Mouse (Mus musculus) heart, embryonic 15.5 days (tissue): ENCODE results near the gene Mpnd. TPM values are rescaled to one million over a fixed set of nuclear protein-coding genes. Genes with fewer than 3 reads are reported as not detected.

Experiments used
- ATAC-seq: fragments of 200-750 bp; cut with Nextera tagmentation; replicated peaks from 2 replicates; pipeline ENCODE4 v1.8.0; 2017; ENCODE audit warnings: low read depth, moderate TSS enrichment; ENCODE audit not compliant: insufficient number of reproducible peaks, insufficient read depth, low FRiP score
- H3K27ac ChIP-seq: fragments of 300-500 bp; sonication (generic); 2 replicates; pipeline ENCODE4 v1.5.1; 2015; ENCODE audit warnings: mild to moderate bottlenecking, inconsistent platforms
- H3K27me3 ChIP-seq: fragments of 300-500 bp; sonication (generic); 2 replicates; pipeline ENCODE4 v1.6.1; 2015; ENCODE audit warnings: inconsistent platforms
- H3K36me3 ChIP-seq: fragments of 300-500 bp; sonication (generic); 2 replicates; pipeline ENCODE4 v1.6.1; 2015; ENCODE audit warnings: mild to moderate bottlenecking, inconsistent platforms
- H3K4me1 ChIP-seq: fragments of 300-500 bp; sonication (generic); replicated peaks from 2 replicates; pipeline ENCODE4 v1.6.1; 2015; ENCODE audit warnings: inconsistent platforms
- H3K4me2 ChIP-seq: fragments of 300-500 bp; sonication (generic); 2 replicates; pipeline ENCODE4 v1.6.1; 2015; ENCODE audit warnings: inconsistent platforms, mild to moderate bottlenecking, moderate library complexity
- H3K4me3 ChIP-seq: fragments of 300-500 bp; sonication (generic); 2 replicates; pipeline ENCODE4 v1.5.1; 2015; ENCODE audit warnings: mild to moderate bottlenecking, inconsistent platforms
- H3K9ac ChIP-seq: fragments of 300-500 bp; sonication (generic); 2 replicates; pipeline ENCODE4 v1.6.1; 2015; ENCODE audit warnings: mild to moderate bottlenecking, inconsistent platforms
- H3K9me3 ChIP-seq: fragments of 300-500 bp; sonication (generic); replicated peaks from 2 replicates; pipeline ENCODE4 v1.6.1; 2016; ENCODE audit warnings: inconsistent platforms
- WGBS: fragments of 180-500 bp; shearing (Covaris S2); methylation state at CpG from one replicate; pipeline ENCODE4 v1.1.7; 2015; ENCODE audit warnings: mixed read lengths; 5-methylcytosine and 5-hydroxymethylcytosine counted together
- polyA plus RNA-seq: library from polyadenylated mRNA; unstranded; fragments of >200 nt; fragmentation: Nextera tagmentation; extraction: Ambion mirVana; gene quantifications from 2 replicates; pipeline ENCODE4 v1.2.1, GENCODE M21; 2015

Mpnd gene
- polyA plus RNA-seq, 1 experiment from 2014 or later = 61.1 TPM

GRCm38 (mm10) chr17:56009962-56010240 lies 4.4 kb downstream of the Mpnd start:
- ATAC-seq = no peak
- no peak overlapping the region for H3K27ac ChIP-seq
- 45% methylated on average over 2 of the region's 2 CpGs for whole genome bisulfite sequencing
- peaks cover 23% of the 10 kb centered on the region for H3K36me3 ChIP-seq
- peaks cover 33% of the 10 kb centered on the region for H3K4me1 ChIP-seq
- H3K9me3 ChIP-seq = no peaks in the 10 kb centered on the region
- peak overlapping the region; percentile 84 for H3K4me3 ChIP-seq
- H3K9ac ChIP-seq = peak overlapping the region; percentile 76
- H3K4me2 ChIP-seq = peak overlapping the region; percentile 92
- no peaks in the 10 kb centered on the region for H3K27me3 ChIP-seq

GRCm38 (mm10) chr17:56010255-56010654 lies 4.7 kb downstream of the Mpnd start:
- H3K4me2 ChIP-seq = peak overlapping the region; percentile 92; the same call in 1 of the 2 replicates
- H3K4me1 ChIP-seq = peaks cover 29% of the 10 kb centered on the region
- no peak overlapping the region for H3K27ac ChIP-seq
- H3K36me3 ChIP-seq = peaks cover 27% of the 10 kb centered on the region
- no peaks in the 10 kb centered on the region for H3K27me3 ChIP-seq
- no peak for ATAC-seq
- no peaks in the 10 kb centered on the region for H3K9me3 ChIP-seq
- peak overlapping the region; percentile 76 for H3K9ac ChIP-seq
- 65% methylated on average over 14 of the region's 14 CpGs for whole genome bisulfite sequencing
- H3K4me3 ChIP-seq = peak overlapping the region; percentile 84

GRCm38 (mm10) chr17:56010681-56011080 lies 5.2 kb downstream of the Mpnd start:
- ATAC-seq = no peak
- H3K4me1 ChIP-seq = peaks cover 26% of the 10 kb centered on the region
- H3K27me3 ChIP-seq = no peaks in the 10 kb centered on the region
- H3K27ac ChIP-seq = no peak overlapping the region
- H3K9ac ChIP-seq = no peak overlapping the region
- peak overlapping the region; percentile 92; the same call in 1 of the 2 replicates for H3K4me2 ChIP-seq
- peaks cover 31% of the 10 kb centered on the region for H3K36me3 ChIP-seq
- H3K4me3 ChIP-seq = 0 out of 2 replicates have a peak overlapping the region, but pooled peaks have one; percentile 84
- WGBS = 9% methylated on average over 9 of the region's 9 CpGs
- no peaks in the 10 kb centered on the region for H3K9me3 ChIP-seq

- Histone ChIP-seq H3K9me3 (no peaks in the 10 kb centered on the region), H3K27me3 (no peaks in the 10 kb centered on the region), H3K27ac (no peak overlapping the region), H3K4me2 (no peak overlapping the region), H3K4me3 (no peak overlapping the region), H3K4me1 (peaks cover 26% of the 10 kb centered on the region), H3K9ac (no peak overlapping the region), H3K36me3 (peaks cover 39% of the 10 kb centered on the region)
- no peak for ATAC-seq
- 86% methylated on average over 7 of the region's 7 CpGs for WGBS
These were observed 5.9 kb downstream of the Mpnd start for GRCm38 (mm10) chr17:56011441-56011840.

GRCm38 (mm10) chr17:56015293-56015692 lies 9.8 kb downstream of the Mpnd start:
- Histone ChIP-seq H3K4me2 (no peak overlapping the region), H3K36me3 (peaks cover 73% of the 10 kb centered on the region), H3K9me3 (no peaks in the 10 kb centered on the region), H3K4me1 (peaks cover 11% of the 10 kb centered on the region), H3K27ac (no peak overlapping the region), H3K4me3 (no peak overlapping the region), H3K27me3 (no peaks in the 10 kb centered on the region), H3K9ac (no peak overlapping the region)
- ATAC-seq = no peak
- 89% methylated on average over 9 of the region's 9 CpGs for WGBS

GRCm38 (mm10) chr17:56016382-56016781 lies 10.9 kb downstream of the Mpnd start:
- Histone ChIP-seq H3K9ac (no peak overlapping the region), H3K27ac (no peak overlapping the region), H3K27me3 (no peaks in the 10 kb centered on the region), H3K36me3 (peaks cover 71% of the 10 kb centered on the region), H3K9me3 (no peaks in the 10 kb centered on the region), H3K4me1 (peaks cover 14% of the 10 kb centered on the region), H3K4me2 (no peak overlapping the region), H3K4me3 (no peak overlapping the region)
- ATAC-seq = no peak
- WGBS = 88% methylated on average over 8 of the region's 8 CpGs

GRCm38 (mm10) chr17:56016793-56017785 lies 11.6 kb downstream of the Mpnd start:
- H3K4me1 ChIP-seq = peaks cover 22% of the 10 kb centered on the region
- H3K4me2 ChIP-seq = no peak overlapping the region
- no peak overlapping the region for H3K27ac ChIP-seq
- 79% methylated on average over 15 of the region's 15 CpGs for WGBS
- no peak overlapping the region for H3K4me3 ChIP-seq
- peaks cover 64% of the 10 kb centered on the region for H3K36me3 ChIP-seq
- no peak overlapping the region for H3K9ac ChIP-seq
- no peak for ATAC-seq
- no peaks in the 10 kb centered on the region for H3K9me3 ChIP-seq
- no peaks in the 10 kb centered on the region for H3K27me3 ChIP-seq

GRCm38 (mm10) chr17:56017848-56018247 lies 12.3 kb downstream of the Mpnd start:
- Histone ChIP-seq H3K4me2 (no peak overlapping the region), H3K4me3 (no peak overlapping the region), H3K36me3 (peaks cover 64% of the 10 kb centered on the region), H3K9ac (no peak overlapping the region), H3K27me3 (no peaks in the 10 kb centered on the region), H3K27ac (no peak overlapping the region), H3K9me3 (no peaks in the 10 kb centered on the region), H3K4me1 (peaks cover 28% of the 10 kb centered on the region)
- ATAC-seq = no peak
- 84% methylated on average over 7 of the region's 7 CpGs for WGBS

GRCm38 (mm10) chr17:56018347-56019131 lies 13.0 kb downstream of the Mpnd start:
- H3K9ac ChIP-seq = no peak overlapping the region
- H3K4me2 ChIP-seq = no peak overlapping the region
- H3K27me3 ChIP-seq = no peaks in the 10 kb centered on the region
- WGBS = 68% methylated on average over 20 of the region's 20 CpGs
- ATAC-seq = peak; percentile 30; the same call in 1 of the 2 replicates
- H3K4me1 ChIP-seq = peaks cover 35% of the 10 kb centered on the region
- no peak overlapping the region for H3K27ac ChIP-seq
- H3K4me3 ChIP-seq = no peak overlapping the region
- H3K36me3 ChIP-seq = peaks cover 58% of the 10 kb centered on the region
- no peaks in the 10 kb centered on the region for H3K9me3 ChIP-seq

GRCm38 (mm10) chr17:56020400-56021084 lies 15.0 kb downstream of the Mpnd start:
- Histone ChIP-seq H3K9me3 (no peaks in the 10 kb centered on the region), H3K4me3 (no peak overlapping the region), H3K36me3 (peaks cover 44% of the 10 kb centered on the region), H3K27me3 (no peaks in the 10 kb centered on the region), H3K9ac (no peak overlapping the region), H3K4me1 (peaks cover 54% of the 10 kb centered on the region), H3K27ac (no peak overlapping the region), H3K4me2 (no peak overlapping the region)
- WGBS = 76% methylated on average over 6 of the region's 6 CpGs
- ATAC-seq = no peak
